Mouse (Mus musculus): Measurements from ENCODE around the gene Bmp4.

Bmp4 gene

DNA sequence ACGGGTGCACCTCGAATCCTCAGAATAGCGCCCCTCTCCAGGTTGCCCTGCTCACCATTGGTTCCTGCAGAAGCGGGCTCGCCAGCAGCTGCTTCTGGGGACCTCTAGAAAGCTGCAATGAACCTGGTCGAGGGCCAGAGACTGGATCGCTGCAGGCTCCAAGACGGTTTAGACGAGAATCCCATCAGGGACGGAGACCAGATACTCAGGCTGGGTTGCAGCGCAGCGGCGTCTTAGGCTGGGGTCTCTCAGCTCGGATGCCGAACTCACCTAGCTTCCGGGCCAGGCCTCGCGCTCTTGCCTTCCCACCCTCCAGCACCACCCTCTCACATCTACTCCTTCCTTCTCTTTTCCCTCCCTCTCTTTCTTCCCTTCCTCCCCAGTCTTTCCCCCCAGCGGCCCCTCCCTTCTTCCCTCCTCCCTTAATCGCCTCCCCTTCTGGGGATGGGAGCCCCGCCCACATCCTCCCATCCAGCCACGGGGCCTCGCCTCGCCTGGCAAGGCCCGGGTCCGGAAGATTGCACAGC lies at the start of gene Bmp4:
Gene Bmp4, minus strand, starts transcription at position 421 of the 527 bp plus-strand sequence.
- DNase-seq (ENCODE audit: low spot score in 2 of 2) = no peak

GRCm38 (mm10) chr14:46439461-46440048 lies 49.1 kb upstream of the Bmp4 start:
- no peak for DNase-seq (ENCODE audit: low spot score in 2 of 2)

DNA sequence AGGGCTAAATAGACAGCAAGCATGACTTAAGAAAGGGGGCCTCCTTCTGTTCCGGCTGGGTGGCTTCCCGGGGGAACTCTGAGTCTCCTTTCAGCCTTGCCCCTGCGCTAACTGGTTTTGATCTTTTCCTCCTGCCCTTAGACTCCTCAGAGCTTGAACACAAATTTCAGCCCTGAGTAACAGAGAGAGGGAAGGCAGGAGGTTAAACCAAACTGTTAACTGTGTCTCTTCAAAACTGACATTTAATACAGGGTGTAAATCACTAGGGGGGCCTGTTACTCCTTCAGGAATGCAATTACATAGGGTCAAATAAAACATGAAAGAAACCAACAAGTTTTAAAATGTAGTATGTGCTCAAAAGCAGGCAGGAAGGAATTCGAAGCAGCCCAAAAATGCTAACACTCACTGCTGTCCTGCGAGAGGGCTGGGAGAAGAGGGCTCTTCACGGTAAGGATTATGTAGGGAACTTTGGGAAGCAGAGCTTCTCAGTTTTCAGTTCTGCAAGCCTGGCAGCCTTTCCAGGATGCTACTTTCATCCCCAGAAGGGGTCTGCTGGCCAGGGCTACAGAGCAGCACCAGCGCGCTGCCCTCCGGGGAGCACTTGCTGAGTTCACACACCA lies 46.1 kb upstream of the Bmp4 start:
- DNase-seq (ENCODE audit: low spot score in 2 of 2) = no peak

DNA sequence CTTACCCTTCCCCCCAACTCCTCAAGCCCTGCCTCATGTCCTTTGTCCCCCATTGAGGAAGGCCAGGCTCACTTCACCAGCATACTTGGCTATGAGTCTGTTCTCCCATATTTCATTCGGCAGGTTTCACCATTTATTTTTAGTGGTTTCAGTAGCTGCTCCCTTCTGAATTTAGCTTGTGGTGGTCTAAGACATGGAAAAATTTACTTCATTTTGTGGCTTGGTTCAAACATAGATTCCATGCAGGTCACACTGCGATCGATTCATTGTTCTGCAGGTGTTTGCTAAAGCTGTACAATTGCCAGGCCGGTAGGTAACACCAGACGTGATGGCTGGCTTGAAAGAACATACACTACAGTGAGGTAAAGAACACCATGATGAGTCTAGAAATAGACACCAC lies 39.8 kb upstream of the Bmp4 start:
- no peak for DNase-seq (ENCODE audit: low spot score in 2 of 2)

- DNase-seq (ENCODE audit: low spot score in 2 of 2) = no peak
Measured at GRCm38 (mm10) chr14:46427251-46427650, 36.8 kb upstream of the Bmp4 start.

- DNase-seq (ENCODE audit: low spot score in 2 of 2) = no peak
Measured at GRCm38 (mm10) chr14:46421823-46422222, 31.4 kb upstream of the Bmp4 start.

DNA sequence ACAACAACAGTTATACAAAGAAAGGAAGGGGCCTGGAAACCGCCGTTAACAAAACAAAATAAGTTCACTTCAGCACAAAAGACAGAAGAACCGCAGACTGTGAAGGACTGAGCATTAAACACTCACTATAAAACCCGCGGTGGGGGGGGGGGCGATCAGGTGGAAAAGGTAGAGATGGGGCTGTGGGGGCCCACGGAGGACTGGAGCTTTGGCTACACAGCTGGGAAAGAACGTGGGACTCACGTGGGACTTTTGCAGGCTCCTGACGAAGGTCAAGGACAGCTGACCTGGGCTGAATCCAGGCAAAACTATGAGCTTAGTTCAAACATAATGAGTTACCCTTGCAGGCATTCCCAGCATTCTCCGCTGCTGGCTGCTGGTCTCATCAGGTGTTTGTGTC lies 28.8 kb upstream of the Bmp4 start:
- no peak for DNase-seq (ENCODE audit: low spot score in 2 of 2)

DNA sequence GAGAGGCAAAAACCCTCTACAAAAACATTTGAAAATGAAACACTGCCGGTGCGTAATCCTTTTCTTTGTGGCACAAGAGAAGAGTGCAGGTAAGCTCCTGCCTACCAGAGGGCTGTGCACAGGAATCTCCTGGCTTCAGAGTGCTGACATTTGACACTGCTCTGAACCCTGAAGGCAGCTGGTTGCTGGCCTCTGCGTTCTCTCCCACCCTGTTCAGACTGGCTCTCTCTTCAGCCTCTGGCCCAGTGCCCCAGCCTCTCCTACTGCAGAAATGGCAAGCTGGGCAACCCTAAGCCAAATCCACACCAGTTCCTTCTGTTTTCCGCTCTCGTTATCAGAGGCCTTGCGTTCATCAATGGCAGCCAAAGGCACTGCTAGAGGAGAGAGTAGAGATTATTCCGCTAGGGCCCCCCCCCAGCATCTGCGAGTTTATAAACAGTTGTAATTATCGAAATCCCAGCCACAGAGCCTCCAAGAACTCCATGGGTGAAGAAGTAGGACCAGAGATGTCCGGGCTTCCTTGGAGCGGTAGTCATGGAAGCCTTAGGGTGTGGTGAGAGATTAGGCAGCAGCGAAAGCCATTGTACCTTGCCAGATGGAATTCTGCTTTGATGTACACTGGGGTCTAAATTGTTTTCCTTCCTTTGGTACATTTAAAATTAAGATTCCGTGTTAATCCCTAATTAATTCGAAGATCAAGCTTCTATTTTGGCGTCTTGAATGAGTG lies 28.1 kb upstream of the Bmp4 start:
- no peak for DNase-seq (ENCODE audit: low spot score in 2 of 2)

DNA sequence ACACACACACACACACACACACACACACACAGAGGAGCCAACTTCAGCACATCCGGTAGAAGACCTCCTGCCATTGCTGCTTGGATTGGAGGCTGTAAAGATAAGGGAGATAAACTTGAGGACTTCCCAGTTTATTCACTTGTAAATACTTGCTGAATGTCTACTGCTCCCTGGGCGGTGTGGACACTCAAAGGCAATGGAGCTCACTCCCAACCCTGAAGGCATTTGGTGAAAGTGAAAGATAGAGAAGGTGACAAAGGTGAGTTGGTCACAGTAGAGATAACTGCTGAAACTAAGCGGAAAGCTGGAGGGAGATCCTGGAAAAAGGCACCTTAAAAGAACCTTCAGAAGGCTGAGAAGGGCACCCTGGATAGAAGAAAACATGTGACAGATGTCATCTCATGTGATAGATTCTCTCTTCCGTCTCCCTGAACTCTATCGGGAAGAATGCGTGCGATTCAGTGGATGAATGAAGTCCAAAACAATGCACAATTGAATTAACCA lies 22.1 kb upstream of the Bmp4 start:
- no peak for DNase-seq (ENCODE audit: low spot score in 2 of 2)

GRCm38 (mm10) chr14:46410557-46411120 lies 20.2 kb upstream of the Bmp4 start:
- no peak for DNase-seq (ENCODE audit: low spot score in 2 of 2)

GRCm38 (mm10) chr14:46409016-46409415 lies 18.5 kb upstream of the Bmp4 start:
- no peak for DNase-seq (ENCODE audit: low spot score in 2 of 2)

GRCm38 (mm10) chr14:46408319-46408718 lies 17.9 kb upstream of the Bmp4 start:
- no peak for DNase-seq (ENCODE audit: low spot score in 2 of 2)

GRCm38 (mm10) chr14:46399925-46400324 lies 9.5 kb upstream of the Bmp4 start:
- DNase-seq (ENCODE audit: low spot score in 2 of 2) = no peak

- DNase-seq (ENCODE audit: low spot score in 2 of 2) = no peak
Measured at GRCm38 (mm10) chr14:46398091-46398695, 7.7 kb upstream of the Bmp4 start.

- no peak for DNase-seq (ENCODE audit: low spot score in 2 of 2)
Measured at GRCm38 (mm10) chr14:46391621-46392170, 1.2 kb upstream of the Bmp4 start.

GRCm38 (mm10) chr14:46389438-46390248 lies 826 bp downstream of the Bmp4 start:
- no peak for DNase-seq (ENCODE audit: low spot score in 2 of 2)

DNA sequence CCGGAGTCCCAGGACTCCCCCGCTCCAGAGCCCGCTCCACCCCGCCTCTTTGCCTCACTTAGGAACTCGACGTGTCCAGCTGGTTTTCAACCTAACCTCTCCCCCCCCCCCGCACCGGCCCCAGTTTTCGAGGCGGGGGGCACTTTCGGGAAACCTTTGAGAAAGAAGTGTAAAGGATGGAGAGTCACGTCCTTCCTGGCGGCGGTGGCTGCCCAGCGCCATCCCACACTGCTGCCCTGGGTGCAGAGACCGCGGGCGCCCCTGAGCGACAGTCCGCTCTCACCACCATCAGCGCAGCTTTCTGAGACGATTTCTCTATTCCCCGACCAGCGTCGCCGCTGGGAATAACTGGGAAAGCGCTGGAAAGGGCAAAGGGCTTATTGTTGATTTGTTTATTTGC lies 1.8 kb downstream of the Bmp4 start:
- DNase-seq (ENCODE audit: low spot score in 2 of 2) = no peak

GRCm38 (mm10) chr14:46387821-46388481 lies 2.5 kb downstream of the Bmp4 start:
- DNase-seq (ENCODE audit: low spot score in 2 of 2) = no peak

GRCm38 (mm10) chr14:46387357-46387671 lies 3.2 kb downstream of the Bmp4 start:
- no peak for DNase-seq (ENCODE audit: low spot score in 2 of 2)
